Mouse (Mus musculus) MEL (cell line): Measurements from ENCODE around the gene Pigx.

Experiments
- CHD1 ChIP-seq: IDR thresholded peaks from 2 replicates; pipeline ENCODE4 v1.6.1; 2012; ENCODE audit warnings: low read depth, mild to moderate bottlenecking, inconsistent platforms, low read length, improper control_type of control experiment
- CTCF ChIP-seq, 3 experiments: IDR thresholded peaks in 2 of 3; conservative IDR thresholded peaks in 1 of 3; 2 replicates each; pipeline ENCODE4 v1.5.1; 2011 to 2012; ENCODE audit warnings: low read length in 3 of 3, low read depth in 2 of 3, mild to moderate bottlenecking in 2 of 3, improper control_type of control experiment in 1 of 3, inconsistent platforms in 1 of 3, mixed read lengths in 1 of 3, moderate library complexity in 1 of 3; ENCODE audit not compliant: control insufficient read depth in 1 of 3, insufficient read depth in 1 of 3, poor library complexity in 1 of 3, severe bottlenecking in 1 of 3
- EP300 ChIP-seq, 2 experiments: IDR thresholded peaks; 2 replicates each; pipeline ENCODE4 v1.6.1; 2011; ENCODE audit warnings: improper control_type of control experiment in 2 of 2, low read length in 2 of 2, low read depth in 1 of 2, mild to moderate bottlenecking in 1 of 2
- ETS1 ChIP-seq: IDR thresholded peaks from 2 replicates; pipeline ENCODE4 v1.6.1; 2012; ENCODE audit warnings: low read depth, mild to moderate bottlenecking, inconsistent platforms, low read length, improper control_type of control experiment, moderate library complexity
- GATA1 ChIP-seq: IDR thresholded peaks from 2 replicates; pipeline ENCODE4 v1.6.1; 2011; ENCODE audit warnings: low read depth, low read length, improper control_type of control experiment
- HCFC1 ChIP-seq: IDR thresholded peaks from 2 replicates; pipeline ENCODE4 v1.6.1; 2012; ENCODE audit warnings: low read depth, mild to moderate bottlenecking, inconsistent platforms, low read length, improper control_type of control experiment, moderate library complexity
- JUND ChIP-seq: IDR thresholded peaks from 2 replicates; pipeline ENCODE4 v1.6.1; 2011; ENCODE audit warnings: low read depth, mild to moderate bottlenecking, improper control_type of control experiment, low read length
- MAX ChIP-seq: IDR thresholded peaks from 2 replicates; pipeline ENCODE4 v1.6.1; 2011; ENCODE audit warnings: low read length, improper control_type of control experiment
- SIN3A ChIP-seq: IDR thresholded peaks from 2 replicates; pipeline ENCODE4 v1.6.1; 2012; ENCODE audit warnings: low read length, improper control_type of control experiment, inconsistent platforms
- SMC3 ChIP-seq: IDR thresholded peaks from 2 replicates; pipeline ENCODE4 v1.6.1; 2011; ENCODE audit warnings: low read depth, low read length, improper control_type of control experiment
- TBP ChIP-seq: IDR thresholded peaks from 2 replicates; pipeline ENCODE4 v1.8.0; 2011; ENCODE audit warnings: low read depth, low read length, improper control_type of control experiment
- USF1 ChIP-seq: IDR thresholded peaks from 2 replicates; pipeline ENCODE4 v1.6.1; 2014; ENCODE audit warnings: low read depth, mild to moderate bottlenecking, inconsistent platforms, low read length, improper control_type of control experiment, moderate library complexity

DNA sequence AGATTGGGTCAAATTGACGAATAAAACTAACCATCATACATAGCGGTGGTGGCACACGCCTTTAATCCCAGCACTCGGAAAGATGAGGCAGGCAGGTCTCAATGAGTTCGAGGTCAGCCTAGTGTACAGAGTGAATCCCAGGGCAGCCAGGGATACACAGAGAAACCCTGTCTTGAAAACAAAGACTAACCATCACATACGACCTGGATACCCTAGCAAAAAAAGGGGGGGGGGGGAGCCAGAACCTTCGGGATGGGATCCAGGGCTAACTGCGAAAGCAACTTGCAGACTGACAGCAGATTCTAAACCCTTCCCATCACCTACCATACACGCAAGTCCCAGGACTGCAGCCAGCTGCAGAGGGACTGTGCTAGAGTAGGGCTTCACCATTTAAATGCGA lies 14.9 kb upstream of the Pigx start:
- TF ChIP-seq TBP (no peak), HCFC1 (no peak), CTCF (IDR thresholded peaks at IDR 0.05 in 2 of 3, conservative IDR thresholded peaks at IDR 0.05 in 1 of 3; ENCODE audit: control insufficient read depth in 1 of 3, insufficient read depth in 1 of 3, low read depth in 2 of 3, low read length in 3 of 3, poor library complexity in 1 of 3, severe bottlenecking in 1 of 3) (no peak), SMC3 (no peak), GATA1 (no peak), JUND (no peak), ETS1 (no peak), MAX (no peak), CHD1 (no peak), EP300 (IDR thresholded peaks at IDR 0.05; ENCODE audit: low read depth in 1 of 2, low read length in 2 of 2) (no peak), SIN3A (no peak), USF1 (no peak)
